Mouse (Mus musculus) Muller cell, postnatal 12 days (primary cell): ENCODE measurements around the gene Abtb2.

Experiments
- DNase-seq: peaks from one replicate; pipeline ENCODE4 v3.0.0-alpha.2; 2015; ENCODE audit errors: inconsistent ontology term

Abtb2 gene

GRCm38 (mm10) chr2:103584093-103584492, 18.0 kb downstream of the Abtb2 start:
- DNase-seq = no peak

- DNase-seq = peak; percentile 54
Measured at GRCm38 (mm10) chr2:103586423-103586822, 20.3 kb downstream of the Abtb2 start.

DNA sequence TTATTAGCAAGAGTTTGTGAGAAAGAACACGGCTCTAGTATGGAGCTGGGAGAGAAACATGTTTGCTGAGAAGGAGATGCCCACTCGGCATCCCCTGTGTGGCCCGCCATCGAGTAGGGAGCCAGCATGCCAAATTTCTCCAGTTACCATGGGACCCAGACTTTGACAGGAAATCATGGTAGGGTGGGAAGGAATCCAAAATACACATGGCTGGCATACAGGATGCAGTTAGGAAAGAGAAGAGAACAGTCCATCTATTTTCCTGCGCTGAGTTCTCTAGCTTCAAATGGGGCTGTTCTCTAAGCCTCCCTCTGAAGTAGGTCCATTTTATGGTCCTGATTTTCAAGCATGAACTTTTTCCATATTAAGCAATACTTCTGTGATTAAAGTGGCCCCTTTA, 22.7 kb downstream of the Abtb2 start:
- DNase-seq = no peak

GRCm38 (mm10) chr2:103589400-103589799, 23.3 kb downstream of the Abtb2 start:
- DNase-seq = no peak

GRCm38 (mm10) chr2:103590645-103591044, 24.5 kb downstream of the Abtb2 start:
- no peak for DNase-seq

- no peak for DNase-seq
Measured at GRCm38 (mm10) chr2:103591742-103592590, 25.9 kb downstream of the Abtb2 start.

GRCm38 (mm10) chr2:103592591-103592929, 26.4 kb downstream of the Abtb2 start:
- no peak for DNase-seq

DNA sequence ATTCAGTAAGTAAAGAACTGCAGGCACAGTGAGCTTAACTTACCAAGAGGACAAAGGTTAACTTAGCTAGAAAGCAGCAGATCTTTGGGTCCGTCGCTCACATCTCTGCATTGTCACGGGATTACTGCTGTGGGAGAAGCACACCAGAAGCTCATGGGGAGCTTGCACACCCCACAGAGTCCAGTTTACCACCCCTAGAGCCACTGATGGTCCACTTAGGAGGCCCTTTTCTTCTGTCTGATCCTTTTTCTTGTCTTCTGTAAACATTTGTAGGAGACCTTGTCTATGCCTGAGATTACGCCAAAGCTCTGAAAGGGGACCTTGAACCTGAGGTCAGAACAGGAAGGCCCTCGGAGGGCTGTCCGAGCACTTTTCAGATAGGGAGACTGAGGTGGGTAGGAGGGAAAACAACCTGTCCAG, 28.5 kb downstream of the Abtb2 start:
- DNase-seq = no peak

DNA sequence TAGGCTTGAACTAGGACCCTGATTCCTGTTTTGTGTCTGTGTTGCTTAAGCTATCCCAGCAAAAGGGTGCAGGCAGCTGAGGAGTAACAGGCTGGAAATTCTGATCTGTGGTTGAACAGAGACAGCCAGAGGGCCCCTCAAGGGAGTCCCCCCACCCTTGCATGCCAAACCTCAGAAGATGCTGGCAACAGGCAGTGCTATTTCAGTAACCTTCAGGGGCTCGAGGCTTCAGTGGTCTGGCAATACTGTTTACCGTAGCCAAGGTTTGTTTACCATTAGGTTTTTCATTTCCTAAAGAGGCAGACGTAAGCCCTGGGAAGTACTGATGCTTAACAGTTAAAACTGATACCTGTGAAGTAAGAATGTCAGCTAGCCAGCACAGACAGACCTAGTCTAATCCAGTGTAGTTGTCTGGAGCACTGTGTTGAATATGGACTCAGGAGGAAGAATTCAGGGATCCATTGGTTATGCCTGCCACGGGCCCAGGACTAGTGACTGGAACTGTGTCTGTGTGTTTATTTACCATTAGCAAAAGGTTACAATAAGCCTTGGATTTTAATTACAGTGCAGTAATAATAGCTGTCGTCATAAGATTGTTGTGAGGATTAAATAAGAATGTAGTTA, 29.0 kb downstream of the Abtb2 start:
- DNase-seq = no peak

- DNase-seq = no peak
Measured at GRCm38 (mm10) chr2:103599296-103599695, 33.2 kb downstream of the Abtb2 start.

DNA sequence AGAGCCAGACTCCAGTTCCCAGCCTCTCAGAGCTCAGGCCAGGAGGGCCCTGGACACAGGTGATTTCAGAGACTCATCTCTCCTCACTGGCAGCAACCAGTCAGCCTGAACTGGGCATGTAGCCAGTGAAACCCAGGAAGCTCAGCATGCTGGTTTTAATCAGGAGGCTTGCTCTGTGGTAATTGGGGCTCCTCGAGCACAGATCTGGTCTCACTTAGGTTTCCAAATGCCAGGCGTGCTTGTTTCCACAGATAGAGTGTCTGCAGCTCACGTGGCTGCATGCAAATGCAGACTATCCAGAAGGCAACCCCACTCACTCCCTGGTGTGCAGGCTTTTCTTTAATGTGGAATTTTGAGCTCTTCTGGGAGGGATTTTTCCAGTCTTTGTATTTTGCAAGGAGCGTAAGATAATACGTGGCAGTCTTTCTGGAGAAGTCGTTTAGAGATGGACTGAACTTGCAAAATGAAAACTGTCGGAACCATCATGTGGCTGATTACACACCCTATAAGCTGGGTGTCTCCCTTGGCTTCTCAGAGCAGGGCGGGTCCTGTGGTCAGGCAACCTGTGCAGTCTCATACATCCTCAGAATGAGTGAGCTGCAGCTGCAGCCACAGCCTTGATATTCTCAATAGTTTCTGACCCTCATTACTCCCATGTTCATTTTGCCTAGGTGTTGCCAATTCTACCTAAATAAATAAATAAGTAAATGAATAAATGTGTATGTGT, 34.2 kb downstream of the Abtb2 start:
- DNase-seq = peak; percentile 84

- no peak for DNase-seq
Measured at GRCm38 (mm10) chr2:103601126-103601525, 35.0 kb downstream of the Abtb2 start.

DNA sequence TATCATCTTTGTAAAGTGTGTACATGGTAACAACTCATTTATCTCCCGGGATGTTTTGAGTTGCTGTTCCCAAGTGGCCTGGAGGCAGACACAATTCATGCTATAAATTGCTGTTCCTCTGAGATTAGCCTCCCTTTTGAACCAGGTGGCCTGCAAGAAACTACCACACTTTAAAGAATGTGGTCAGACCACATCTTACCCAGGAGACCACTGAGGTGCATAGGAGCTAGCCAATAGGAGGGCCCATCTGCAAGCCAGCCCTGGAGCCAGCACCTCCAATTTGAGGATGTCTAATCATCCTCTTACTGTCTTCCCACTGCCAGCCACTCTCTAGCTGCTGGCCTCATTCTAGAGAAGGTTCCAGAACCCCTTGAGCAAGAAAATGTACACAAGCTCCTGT, 35.4 kb downstream of the Abtb2 start:
- DNase-seq = no peak

- no peak for DNase-seq
Measured at GRCm38 (mm10) chr2:103603209-103603608, 37.1 kb downstream of the Abtb2 start.

- no peak for DNase-seq
Measured at GRCm38 (mm10) chr2:103603869-103604268, 37.8 kb downstream of the Abtb2 start.

DNA sequence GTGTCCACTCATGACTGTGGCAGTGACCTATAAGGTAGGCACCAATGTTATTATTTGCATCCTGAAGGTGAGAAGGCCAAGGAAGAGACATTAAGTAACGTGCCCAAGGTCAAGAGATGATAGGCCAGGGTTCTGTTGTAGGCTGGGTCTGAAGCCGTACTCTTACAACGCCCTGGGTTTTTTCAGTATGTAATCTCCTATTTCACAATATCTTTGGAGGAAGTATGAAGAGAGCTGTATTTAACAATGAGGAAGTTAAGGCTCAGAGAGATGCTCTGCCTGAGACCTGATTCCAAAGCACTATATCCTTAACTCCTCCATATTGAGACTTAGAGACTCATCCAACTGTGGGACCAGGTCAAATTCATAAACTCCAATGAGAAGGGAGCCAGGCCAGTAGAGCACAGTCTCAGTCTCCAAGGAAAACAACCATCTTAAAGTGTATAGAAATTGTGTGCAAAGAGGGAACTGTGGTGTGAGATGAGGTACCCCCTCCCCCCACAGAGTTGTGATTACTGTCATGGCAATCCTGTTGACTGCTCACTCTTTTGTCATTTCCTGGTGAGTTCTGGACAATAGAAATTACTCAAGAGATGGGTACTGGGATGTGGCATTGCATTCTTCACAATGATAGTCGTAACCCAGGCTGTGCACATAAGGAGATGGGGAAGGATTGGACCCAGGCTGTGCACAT, 39.8 kb downstream of the Abtb2 start:
- DNase-seq = peak; percentile 47

DNA sequence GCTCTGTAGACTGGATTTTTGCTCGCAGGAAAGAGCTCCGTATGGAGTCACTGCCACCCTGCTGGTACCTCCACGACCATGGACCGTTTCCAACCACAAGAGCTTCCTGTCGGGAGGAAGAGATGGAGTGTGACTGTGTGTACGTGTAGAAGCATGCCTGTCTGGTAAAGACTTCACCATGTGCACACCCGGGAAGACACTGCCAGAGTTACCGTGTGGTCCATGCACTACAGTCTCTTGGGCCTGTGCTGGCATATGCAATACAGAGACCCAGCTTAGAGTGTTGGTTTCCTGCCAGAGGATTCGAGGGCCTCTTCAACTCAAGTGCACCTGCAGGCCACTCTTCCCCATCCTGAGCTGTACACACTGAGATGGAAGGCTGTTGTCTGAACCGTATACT, 41.8 kb downstream of the Abtb2 start:
- no peak for DNase-seq

DNA sequence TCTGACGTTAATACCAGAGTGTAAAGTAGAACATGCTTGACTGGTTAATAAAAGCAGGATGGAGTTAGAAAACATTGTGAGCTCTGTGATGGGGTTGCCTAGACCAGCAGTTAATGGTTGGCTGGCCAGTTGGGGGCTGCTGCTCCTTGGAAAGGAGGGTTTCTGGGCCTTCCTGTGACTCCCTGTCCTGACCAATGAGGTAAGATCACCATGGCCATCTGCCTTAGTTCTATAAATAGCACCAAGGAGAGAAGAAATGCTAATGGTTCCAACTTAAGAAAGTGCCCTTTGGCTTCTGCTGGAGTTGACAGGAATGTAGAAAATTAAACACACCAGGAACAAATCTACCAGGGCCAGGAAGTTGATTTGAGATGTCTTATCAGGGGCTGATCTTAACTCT, 42.8 kb downstream of the Abtb2 start:
- no peak for DNase-seq

- no peak for DNase-seq
Measured at GRCm38 (mm10) chr2:103609499-103609898, 43.4 kb downstream of the Abtb2 start.

- peak; percentile 28 for DNase-seq
Measured at GRCm38 (mm10) chr2:103610831-103611535, 44.9 kb downstream of the Abtb2 start.

- no peak for DNase-seq
Measured at GRCm38 (mm10) chr2:103613865-103614264, 47.8 kb downstream of the Abtb2 start.
